Mouse (Mus musculus) forelimb bud, embryonic 11.5 days (tissue): ENCODE data around the gene Gm17689.

ENCODE experiments used
- DNase-seq: peaks from one replicate; pipeline ENCODE4 v3.0.0-alpha.2; 2012; ENCODE audit warnings: low read depth, low spot score

The Gm17689 gene

DNA sequence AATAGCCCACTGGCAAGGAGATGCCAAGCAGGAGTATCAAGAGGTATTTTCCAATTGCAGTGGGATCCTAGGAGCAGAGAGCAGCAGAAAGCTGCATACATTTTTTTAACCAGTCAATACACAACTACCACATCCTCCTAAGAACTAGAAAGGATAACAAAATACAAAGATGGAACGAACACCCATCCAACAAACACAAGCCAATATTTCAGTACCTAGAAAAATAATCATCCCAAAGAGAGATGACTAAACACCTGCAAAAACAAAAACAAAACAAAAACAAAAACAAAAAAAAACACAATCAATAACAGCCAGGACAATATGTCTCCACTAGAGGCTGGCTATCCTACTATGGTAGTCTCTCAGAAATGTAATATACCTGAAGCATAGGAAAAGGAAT is at the start of gene Gm17689:
Gm17689 (minus strand) TSS at position 101 of the 400 bp plus-strand sequence.
- no peak for DNase-seq

GRCm38 (mm10) chr9:36541863-36542262 is 40.6 kb downstream of the Gm17689 start, which contains the start of gene Gm5615:
Gene Gm5615 (minus strand): TSS chr9:36541963.
- no peak for DNase-seq
